11 mouse cellular contexts compared by ENCODE assay signal in genomic region chr19:38258651-38259065, GRCm38 (mm10). TPM values are rescaled to one million over a fixed set of nuclear protein-coding genes. Genes with fewer than 3 reads are reported as not detected.
DNase-seq lines count a peak whose midpoint lies in the region; ATAC-seq lines count a peak whose summit lies in the region.
"Had no signal": no experiment of that assay in that cellular context is flagged by ENCODE, and none has a peak within 500 bp of the region (broad histone marks: within the 10 kb centered on the region; RNA-seq: fewer than 3 reads in every experiment).

No protein-coding gene starts in this region.

- 77% methylated on average over 3 of the region's 3 CpGs for WGBS in neural tube, embryonic 14.5 days

- intact Hi-C loops in left cerebral cortex, postnatal 14 days (cut with DNase I), result loop anchor here (5.0 kb wide), 1 partner anchor 94 kb away; no protein-coding TSS in a partner anchor

- H3K4me2 ChIP-seq in neural tube, embryonic 14.5 days (ENCODE audit: low read depth, low read length), result no peak overlapping the region
- H3K4me2 ChIP-seq: intestine, embryonic 15.5 days; liver, embryonic 15.5 days had no signal

- H3K36me3 ChIP-seq in neural tube, embryonic 14.5 days (ENCODE audit: control insufficient read depth, insufficient read depth, low read length), result no peaks in the 10 kb centered on the region
- H3K36me3 ChIP-seq: intestine, embryonic 15.5 days; liver, embryonic 15.5 days had no signal

- H3K27me3 ChIP-seq in neural tube, embryonic 14.5 days (ENCODE audit: control insufficient read depth, insufficient read depth, low read length), result no peaks in the 10 kb centered on the region
- H3K27me3 ChIP-seq: intestine, embryonic 15.5 days had no signal

- no peak overlapping the region for H3K4me3 ChIP-seq in neural tube, embryonic 14.5 days (ENCODE audit: low read depth, low read length)
- H3K4me3 ChIP-seq: intestine, embryonic 15.5 days; liver, embryonic 15.5 days had no signal

- peak; percentile 11 for DNase-seq in CD4-positive, CD25-positive, alpha-beta regulatory T cell, adult 2 months (ENCODE audit: low read depth, low spot score)
- peak; percentile 49 to 65 for DNase-seq in left cerebral cortex, postnatal 14 days (ENCODE audit: low spot score in 2 of 2)
- no peak for DNase-seq in left cerebral cortex, adult 9 months (ENCODE audit: low spot score in 2 of 2)
- peak; percentile 38 to 65 for DNase-seq in cerebellum, postnatal 36 days
- no peak for DNase-seq in urinary bladder, adult 18-20 months (ENCODE audit: low spot score in 2 of 2)
- DNase-seq in embryo, embryonic 10 days (ENCODE audit: low spot score), result no peak

- H3K4me1 ChIP-seq in neural tube, embryonic 14.5 days (ENCODE audit: control insufficient read depth, insufficient read depth, low read length), result peaks cover under 1% of the 10 kb centered on the region; the same call in 1 of the 2 replicates
- H3K4me1 ChIP-seq: intestine, embryonic 15.5 days; liver, embryonic 15.5 days had no signal

- H3K27ac ChIP-seq in neural tube, embryonic 14.5 days (ENCODE audit: low read depth, low read length), result no peak overlapping the region
- H3K27ac ChIP-seq: intestine, embryonic 15.5 days; liver, embryonic 15.5 days had no signal

- no peaks in the 10 kb centered on the region for H3K9me3 ChIP-seq in neural tube, embryonic 14.5 days (ENCODE audit: control insufficient read depth, low read length)
- H3K9me3 ChIP-seq: intestine, embryonic 15.5 days; liver, embryonic 15.5 days had no signal

- H3K9ac ChIP-seq in neural tube, embryonic 14.5 days (replicated peaks; ENCODE audit: low read depth, low read length), result no peak overlapping the region
- H3K9ac ChIP-seq: intestine, embryonic 15.5 days; liver, embryonic 15.5 days had no signal

- ATAC-seq in CD4-positive, CD25-positive, alpha-beta regulatory T cell, adult 4 months, result no peak
- peak; percentile 62; the same call in 1 of the 2 replicates for ATAC-seq in neural tube, embryonic 14.5 days (ENCODE audit: low read depth)
- ATAC-seq: intestine, embryonic 15.5 days had no signal

RNA-seq across cellular contexts. Expression of gene Lgi1, which starts 5.7 kb away (rescaled TPM):
- polyA plus RNA-seq in CD4-positive, CD25-positive, alpha-beta regulatory T cell, adult 4 months (2017; shearing (Covaris generic)), result under 1 TPM; 0.27 to 0.28 TPM
- total RNA-seq in left cerebral cortex, postnatal 14 days (2021), result 100 to 1,000 TPM; 117 to 127 TPM
- polyA plus RNA-seq in neural tube, embryonic 14.5 days (2014; fragmentation: Nextera tagmentation; extraction: Ambion mirVana), result 20.7 and 24.0 TPM in 2 replicates
- total RNA-seq: common myeloid progenitor, adult 5-6 weeks had no signal

RNA-seq across cellular contexts. Expression of gene Fra10ac1, which starts 34.7 kb away (rescaled TPM):
- 10 to 100 TPM; 29.8 to 33.4 TPM for polyA plus RNA-seq in CD4-positive, CD25-positive, alpha-beta regulatory T cell, adult 4 months (2017; shearing (Covaris generic))
- total RNA-seq in left cerebral cortex, postnatal 14 days (2021), result 10 to 100 TPM; 11.1 to 15.9 TPM
- 38.2 and 38.5 TPM in 2 replicates for polyA plus RNA-seq in neural tube, embryonic 14.5 days (2014; fragmentation: Nextera tagmentation; extraction: Ambion mirVana)

Comparison
In these comparisons a context has a peak if more than half of its experiments do, and no peak if none do; other contexts are left out.
1. DNase-seq: peak in CD4-positive, CD25-positive, alpha-beta regulatory T cell, adult 2 months (single experiment), left cerebral cortex, postnatal 14 days (2 of 2) and cerebellum, postnatal 36 days (2 of 2); none in left cerebral cortex, adult 9 months (0 of 2), urinary bladder, adult 18-20 months (0 of 2) and embryo, embryonic 10 days (single experiment).
2. RNA of gene Lgi1, which starts 5.7 kb away (polyA plus RNA-seq): 20.7 to 24.0 TPM in neural tube, embryonic 14.5 days; 0.27 to 0.28 TPM in CD4-positive, CD25-positive, alpha-beta regulatory T cell, adult 4 months; every median in the first group is over 10 times any median in the second.